Mouse (Mus musculus): Measurements from ENCODE around the gene Tmem177.

Gene Tmem177

DNA sequence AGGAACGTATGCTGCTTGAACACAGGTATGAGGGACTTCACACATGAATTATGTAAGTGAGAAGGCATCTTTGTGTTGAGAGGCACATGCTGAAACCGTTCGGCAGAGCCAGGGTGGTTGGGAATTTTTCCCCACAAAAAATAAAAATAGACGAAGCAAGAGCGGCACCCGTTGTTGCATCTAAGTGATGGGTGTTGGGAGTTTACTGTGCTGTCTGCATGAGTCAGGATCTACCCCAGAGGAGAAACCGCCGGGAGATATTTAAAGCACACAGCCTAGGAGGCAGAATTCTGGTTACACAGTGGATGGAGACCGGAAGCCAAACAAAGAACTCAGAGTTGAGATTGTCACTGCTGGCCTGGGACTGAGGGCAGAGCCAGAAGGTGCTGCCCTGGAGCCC is 21.9 kb downstream of the Tmem177 start:
- peak in 1 of 2 experiments; percentile 49 for DNase-seq (ENCODE audit: low spot score in 2 of 2)

DNA sequence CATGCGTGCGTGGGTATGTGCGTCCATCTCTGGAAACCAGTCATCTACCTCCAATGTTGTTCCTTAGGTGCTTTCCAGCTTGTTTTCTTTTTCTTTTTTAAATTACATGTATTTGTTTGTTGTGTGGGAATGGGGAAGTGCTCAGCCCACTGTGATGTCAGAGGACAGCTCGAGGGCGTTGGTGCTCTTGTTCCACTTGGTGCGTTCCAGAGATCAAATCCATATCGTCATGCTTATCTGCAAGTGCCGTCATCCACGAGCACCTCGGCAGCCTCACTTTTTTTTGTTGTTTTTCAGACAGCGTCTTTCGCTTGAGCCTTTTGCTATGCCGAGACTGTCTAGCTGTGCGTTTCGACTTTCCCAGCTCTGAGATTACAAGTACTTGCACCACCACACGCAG is 23.7 kb downstream of the Tmem177 start:
- DNase-seq (ENCODE audit: low spot score in 2 of 2) = no peak

- peak in 1 of 2 experiments; percentile 31 for DNase-seq (ENCODE audit: low spot score in 2 of 2)
Observed at GRCm38 (mm10) chr1:119886320-119886719, 26.7 kb downstream of the Tmem177 start.

DNA sequence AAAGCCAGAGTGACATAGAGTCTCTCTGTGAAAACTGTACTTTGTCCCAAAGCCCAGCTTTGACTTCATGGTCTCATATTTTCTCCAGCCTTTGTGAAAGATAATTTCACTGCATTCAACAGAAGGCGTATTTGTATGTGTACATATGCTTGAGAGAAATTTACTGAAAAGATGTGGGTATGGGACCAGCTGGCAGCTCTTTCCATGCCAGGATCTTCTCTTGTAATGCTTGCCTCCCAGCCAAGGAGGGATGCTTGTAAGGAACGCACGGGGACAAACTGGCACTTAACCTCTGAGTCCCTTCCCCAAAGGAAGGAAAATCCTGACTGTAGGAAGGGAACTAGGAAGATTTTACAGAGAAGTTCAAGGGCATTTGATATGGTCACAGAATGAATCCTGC is 28.7 kb downstream of the Tmem177 start:
- peak; percentile 74 to 87 for DNase-seq (ENCODE audit: low spot score in 2 of 2)

DNA sequence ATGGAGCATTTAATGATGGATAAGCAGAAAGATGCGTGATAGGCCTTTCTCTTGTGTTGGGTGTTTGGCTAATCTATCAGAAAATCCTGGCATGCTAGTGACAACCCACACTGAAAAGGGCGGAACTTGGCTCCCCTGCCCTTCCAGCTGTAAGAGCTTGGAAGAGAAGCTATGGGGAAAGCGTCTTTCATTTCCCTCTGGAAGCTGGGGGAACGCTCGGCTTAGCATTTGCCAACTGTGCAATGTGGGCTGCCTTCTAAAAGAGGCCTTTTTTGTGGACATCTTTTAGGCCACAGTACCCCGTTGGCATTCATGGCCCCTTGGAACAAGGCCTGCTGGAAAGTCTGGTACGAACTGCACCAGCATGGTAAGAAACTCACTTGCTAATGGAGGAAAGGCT is 34.1 kb downstream of the Tmem177 start:
- DNase-seq (ENCODE audit: low spot score in 2 of 2) = peak; percentile 88 to 90

DNA sequence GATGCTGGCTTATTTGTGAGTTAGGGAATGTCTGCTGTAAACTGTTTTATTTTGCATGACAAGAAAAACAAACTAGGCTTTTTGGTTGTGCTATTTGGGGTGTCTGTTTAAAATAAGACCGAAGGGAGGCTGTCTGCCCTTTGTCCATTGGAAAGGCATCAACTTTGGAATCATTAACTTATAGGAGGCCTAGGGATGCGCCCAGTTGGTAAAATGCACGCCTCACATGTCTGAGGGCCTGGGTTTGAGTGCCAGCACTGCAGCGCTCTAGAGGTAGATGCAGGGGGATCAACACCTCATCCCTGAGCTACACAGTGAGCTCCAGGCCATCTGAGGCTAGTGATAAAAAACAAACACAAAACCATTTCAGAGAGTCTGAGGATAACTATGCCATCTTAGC is 35.5 kb downstream of the Tmem177 start:
- DNase-seq (ENCODE audit: low spot score in 2 of 2) = no peak

DNA sequence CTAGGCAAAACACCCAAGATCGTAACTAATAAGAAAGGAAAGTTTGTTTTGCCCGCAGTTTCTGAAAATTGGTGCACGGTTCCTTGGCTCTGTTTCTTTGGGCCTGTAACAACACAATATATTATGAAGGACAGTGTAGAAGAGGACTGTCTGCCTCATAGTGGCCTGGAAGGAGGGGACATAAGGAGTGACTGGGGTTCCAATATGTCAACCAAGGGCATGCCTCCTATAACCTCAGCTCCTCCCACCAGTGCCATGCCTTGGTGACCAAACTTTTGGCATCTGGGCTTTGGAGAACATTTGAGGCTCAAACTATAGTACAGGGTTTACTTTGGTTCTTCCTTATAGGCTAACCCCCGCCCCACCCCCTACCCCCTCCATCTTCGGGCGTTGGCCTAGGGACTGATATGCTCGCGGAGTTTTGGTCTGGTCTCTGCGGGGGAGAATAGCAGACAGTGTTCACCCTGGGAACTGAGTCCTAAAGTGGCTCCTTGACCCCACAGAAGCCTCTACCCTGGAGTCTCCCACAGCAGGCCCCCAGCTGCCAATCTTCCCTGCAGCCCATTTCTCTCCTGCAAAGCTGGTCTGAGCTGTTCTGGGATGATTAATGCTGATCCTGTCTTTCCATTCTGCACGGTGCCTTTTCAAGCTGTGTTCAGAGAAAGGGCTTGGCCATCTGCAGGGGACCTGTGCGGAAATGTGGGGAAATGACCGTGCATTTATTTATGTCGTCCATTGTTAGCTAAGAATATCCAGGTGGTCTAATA is 44.4 kb downstream of the Tmem177 start:
- no peak for DNase-seq (ENCODE audit: low spot score in 2 of 2)

DNA sequence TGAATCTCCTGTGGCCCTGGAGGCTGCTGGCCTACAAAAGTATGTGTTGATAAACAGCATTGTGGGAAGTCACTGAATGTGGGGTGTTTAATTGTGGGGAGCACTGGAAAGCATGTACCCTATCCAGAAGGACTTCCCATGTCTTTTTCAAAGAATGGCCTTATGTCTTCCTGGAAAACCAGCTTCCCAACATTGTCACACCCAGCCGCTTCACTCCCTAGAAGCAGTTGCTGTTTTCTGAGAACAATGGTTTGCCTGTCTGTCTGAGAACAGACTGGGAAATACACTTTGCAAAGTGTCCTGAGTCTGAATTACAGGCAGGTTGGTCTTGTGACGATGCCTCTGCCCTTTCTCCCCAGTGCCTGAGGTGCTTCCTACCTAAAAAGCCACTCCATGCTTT is 45.7 kb downstream of the Tmem177 start:
- no peak for DNase-seq (ENCODE audit: low spot score in 2 of 2)

DNA sequence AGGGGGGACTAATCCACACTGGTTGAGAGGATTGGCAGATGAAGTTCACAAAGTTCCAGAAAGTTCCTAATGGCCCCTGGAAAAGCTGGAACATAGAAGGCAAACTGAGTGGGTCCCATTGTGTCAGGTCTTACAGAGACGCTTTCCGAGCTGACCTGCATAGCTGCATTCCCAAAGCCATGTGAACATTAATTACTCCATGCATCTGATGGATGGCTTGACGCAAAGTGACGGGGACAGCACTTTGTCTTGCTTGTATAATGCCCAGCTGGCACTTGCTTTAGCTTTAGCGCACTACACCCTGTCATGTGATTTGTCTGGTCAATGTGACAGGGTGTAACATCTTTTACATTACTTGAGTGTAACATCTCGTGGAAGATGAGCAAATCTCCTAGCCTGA is 47.7 kb downstream of the Tmem177 start:
- no peak for DNase-seq (ENCODE audit: low spot score in 2 of 2)

- peak; percentile 54 to 62 for DNase-seq (ENCODE audit: low spot score in 2 of 2)
Observed at GRCm38 (mm10) chr1:119863507-119864296, 49.3 kb downstream of the Tmem177 start.

DNA sequence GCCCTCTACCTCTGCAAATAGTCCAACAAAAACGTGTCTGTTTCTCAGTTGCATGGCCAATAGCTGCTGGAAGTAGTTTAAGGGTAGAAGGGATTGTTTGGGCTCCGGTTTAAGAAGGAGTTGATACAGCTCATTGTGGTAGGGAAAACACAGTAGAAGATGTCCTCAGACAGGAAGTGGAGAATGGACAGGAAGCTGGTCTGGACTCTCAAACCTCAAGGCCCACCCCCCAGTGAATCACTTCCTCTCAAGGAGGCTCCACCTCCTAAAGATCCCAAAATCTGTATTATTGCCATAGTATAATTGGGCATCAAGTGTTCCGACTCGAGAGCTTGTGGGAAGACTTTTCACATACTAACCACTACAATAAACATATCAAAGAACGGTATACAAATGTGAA is 53.4 kb downstream of the Tmem177 start:
- DNase-seq (ENCODE audit: low spot score in 2 of 2) = no peak

Data from right cerebral cortex, postnatal 10 days (tissue).